Mouse (Mus musculus): ENCODE data around the gene Rnaseh2b. TPM values are rescaled to one million over a fixed set of nuclear protein-coding genes. Genes with fewer than 3 reads are reported as not detected.

Gene Rnaseh2b
- total and polyA plus RNA-seq, 3 experiments, result 21.2 to 63.7 (median 53.6) TPM

DNA sequence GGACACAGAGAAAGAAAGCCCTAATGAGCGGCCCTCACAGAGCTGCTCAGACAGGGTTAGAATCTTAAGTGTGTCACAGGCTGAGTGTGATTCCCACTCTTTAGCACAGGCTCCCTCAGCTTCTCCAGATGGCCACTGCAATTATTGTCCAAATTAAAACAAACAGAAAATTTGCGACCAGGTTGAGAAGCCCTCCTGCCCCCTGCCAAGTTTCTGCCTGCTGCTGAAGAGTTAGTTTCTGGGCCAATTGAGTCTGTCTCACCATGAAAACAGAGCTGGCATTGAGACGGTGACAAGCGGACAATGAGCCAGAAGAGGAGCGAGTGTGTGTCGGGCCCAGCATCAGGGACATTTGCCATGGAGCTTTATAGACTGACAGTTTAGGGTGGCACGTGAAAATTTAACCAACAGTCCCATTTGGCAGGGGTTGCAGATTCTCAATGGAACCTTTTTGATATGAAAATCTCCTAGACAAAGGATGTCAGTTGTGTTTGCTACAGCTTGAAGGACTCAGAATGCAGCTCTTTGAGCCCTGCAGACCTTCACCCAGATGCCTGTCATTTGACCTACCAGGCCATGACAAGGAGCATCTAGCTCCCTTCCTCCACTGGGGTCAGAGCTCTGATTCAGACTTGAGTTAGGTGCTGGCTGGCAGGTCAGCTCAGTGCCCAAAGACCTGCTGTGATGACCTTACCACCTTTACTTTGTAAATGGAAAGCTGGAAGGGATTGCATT is 123.8 kb downstream of the Rnaseh2b start:
- no peaks in the 10 kb centered on the region for H3K79me2 ChIP-seq (replicated peaks; ENCODE audit: control insufficient read depth, extremely low read depth, insufficient read depth, poor library complexity, severe bottlenecking)
- TF ChIP-seq POLR2AphosphoS2 (IDR thresholded peaks at IDR 0.05; ENCODE audit: low read depth, low read length) (no peak), MAFK (IDR thresholded peaks at IDR 0.05; ENCODE audit: insufficient replicate concordance, low read length) (no peak), CTCF (conservative IDR thresholded peaks at IDR 0.05 in 1 of 2, IDR thresholded peaks at IDR 0.05 in 1 of 2; ENCODE audit: low read depth in 2 of 2, low read length in 2 of 2) (no peak), UBTF (IDR thresholded peaks at IDR 0.05; ENCODE audit: low read depth, low read length) (no peak), NELFE (IDR thresholded peaks at IDR 0.05; ENCODE audit: low read depth, low read length) (no peak), KAT2A (IDR thresholded peaks at IDR 0.05; ENCODE audit: insufficient replicate concordance, low read length) (no peak), EP300 (IDR thresholded peaks at IDR 0.05; ENCODE audit: low read length) (no peak), ELF1 (IDR thresholded peaks at IDR 0.05; ENCODE audit: low read depth, low read length) (no peak), MAX (IDR thresholded peaks at IDR 0.05; ENCODE audit: low read length) (no peak)
- H3K4me1 ChIP-seq (ENCODE audit: control insufficient read depth in 1 of 2, insufficient read depth in 2 of 2), result no peaks in the 10 kb centered on the region
- dilution Hi-C loops (cut with MboI; ENCODE audit: extremely low pct_ligation_motif_present, extremely low pct_unique_long_range_greater_than_20kb, low sequenced_read_pairs), result no loop called here
- no peak for DNase-seq (ENCODE audit: extremely low read depth)
- H3K9me3 ChIP-seq (replicated peaks; ENCODE audit: low read length), result no peaks in the 10 kb centered on the region
- no peaks in the 10 kb centered on the region for H3K36me3 ChIP-seq (replicated peaks in 1 of 2; ENCODE audit: control insufficient read depth in 1 of 2, insufficient read depth in 1 of 2, low read length in 1 of 2)
- H3K27ac ChIP-seq (ENCODE audit: insufficient read depth, low read depth), result no peak overlapping the region
- H3K4me3 ChIP-seq (replicated peaks in 1 of 3; ENCODE audit: low read depth in 2 of 3, low read length in 2 of 3, poor library complexity in 1 of 3), result no peak overlapping the region
- no peaks in the 10 kb centered on the region for H3K27me3 ChIP-seq (replicated peaks)
- no peak overlapping the region for H3K4me2 ChIP-seq (ENCODE audit: insufficient read depth, low read depth, poor library complexity, severe bottlenecking)
- in situ Hi-C loops (cut with MboI; ENCODE audit: low pct_ligation_motif_present, low pct_unique_long_range_greater_than_20kb, low sequenced_read_pairs), result no loop called here
- no peak overlapping the region for H3K9ac ChIP-seq (ENCODE audit: insufficient read depth, low read depth)

DNA sequence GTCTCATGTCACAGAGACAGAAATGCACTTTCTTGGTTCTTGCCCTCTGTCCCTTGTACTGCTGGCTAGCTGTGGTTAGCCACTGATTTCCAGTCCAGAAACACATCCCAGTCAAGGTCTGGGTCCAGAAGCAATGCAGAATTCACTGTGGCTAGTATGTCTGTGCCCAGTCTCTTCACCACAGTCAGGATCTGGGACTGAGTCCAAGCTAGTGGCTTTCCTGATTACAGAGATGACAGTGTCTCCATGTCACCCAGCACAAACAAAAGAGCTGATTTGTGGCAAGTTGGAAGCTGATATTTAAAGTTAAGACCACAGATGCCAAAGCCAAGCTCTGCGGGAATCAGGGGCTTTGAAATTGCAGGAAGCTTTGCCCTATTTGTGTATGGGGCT is 124.3 kb downstream of the Rnaseh2b start:
- DNase-seq (ENCODE audit: extremely low read depth), result no peak
- Histone ChIP-seq H3K9me3 (replicated peaks; ENCODE audit: low read length) (no peaks in the 10 kb centered on the region), H3K27ac (ENCODE audit: insufficient read depth, low read depth) (no peak overlapping the region), H3K4me2 (ENCODE audit: insufficient read depth, low read depth, poor library complexity, severe bottlenecking) (no peak overlapping the region), H3K4me1 (ENCODE audit: control insufficient read depth in 1 of 2, insufficient read depth in 2 of 2) (no peaks in the 10 kb centered on the region), H3K79me2 (replicated peaks; ENCODE audit: control insufficient read depth, extremely low read depth, insufficient read depth, poor library complexity, severe bottlenecking) (no peaks in the 10 kb centered on the region), H3K36me3 (replicated peaks in 1 of 2; ENCODE audit: control insufficient read depth in 1 of 2, insufficient read depth in 1 of 2, low read length in 1 of 2) (no peaks in the 10 kb centered on the region), H3K4me3 (replicated peaks in 1 of 3; ENCODE audit: low read depth in 2 of 3, low read length in 2 of 3, poor library complexity in 1 of 3) (no peak overlapping the region), H3K9ac (ENCODE audit: insufficient read depth, low read depth) (no peak overlapping the region), H3K27me3 (replicated peaks) (no peaks in the 10 kb centered on the region)
- TF ChIP-seq JUND (conservative IDR thresholded peaks at IDR 0.05; ENCODE audit: low read depth, low read length), result no peak
- no peak for TF ChIP-seq SIN3A (IDR thresholded peaks at IDR 0.05; ENCODE audit: low read length)
- no peak for TF ChIP-seq ZMIZ1 (IDR thresholded peaks at IDR 0.05; ENCODE audit: low read depth, low read length)
- TF ChIP-seq USF1 (IDR thresholded peaks at IDR 0.05; ENCODE audit: low read depth, low read length), result no peak
- no peak for TF ChIP-seq MAFK (IDR thresholded peaks at IDR 0.05; ENCODE audit: insufficient replicate concordance, low read length)
- no peak for TF ChIP-seq ELF1 (IDR thresholded peaks at IDR 0.05; ENCODE audit: low read depth, low read length)
- TF ChIP-seq POLR2A (IDR thresholded peaks at IDR 0.05; ENCODE audit: low read depth, low read length), result no peak
- no peak for TF ChIP-seq HCFC1 (IDR thresholded peaks at IDR 0.05; ENCODE audit: low read depth, low read length)
- no peak for TF ChIP-seq MXI1 (IDR thresholded peaks at IDR 0.05; ENCODE audit: low read depth, low read length)
- no peak for TF ChIP-seq JUN (IDR thresholded peaks at IDR 0.05; ENCODE audit: insufficient read depth, low read depth, low read length)
- TF ChIP-seq E2F4 (IDR thresholded peaks at IDR 0.05; ENCODE audit: insufficient replicate concordance, low read depth, low read length), result no peak
- no peak for TF ChIP-seq PAX5 (IDR thresholded peaks at IDR 0.05; ENCODE audit: low read length)
- dilution Hi-C loops (cut with MboI; ENCODE audit: extremely low pct_ligation_motif_present, extremely low pct_unique_long_range_greater_than_20kb, low sequenced_read_pairs), result no loop called here
- in situ Hi-C loops (cut with MboI; ENCODE audit: low pct_ligation_motif_present, low pct_unique_long_range_greater_than_20kb, low sequenced_read_pairs), result no loop called here
